Mouse (Mus musculus) frontal cortex, postnatal 14 days (tissue): ENCODE measurements around the gene Atg16l2.

ENCODE experiments used
- DNase-seq, 2 experiments: peaks; one replicate each; pipeline ENCODE4 v3.0.0; 2022; ENCODE audit warnings: low spot score in 2 of 2

The Atg16l2 gene

DNA sequence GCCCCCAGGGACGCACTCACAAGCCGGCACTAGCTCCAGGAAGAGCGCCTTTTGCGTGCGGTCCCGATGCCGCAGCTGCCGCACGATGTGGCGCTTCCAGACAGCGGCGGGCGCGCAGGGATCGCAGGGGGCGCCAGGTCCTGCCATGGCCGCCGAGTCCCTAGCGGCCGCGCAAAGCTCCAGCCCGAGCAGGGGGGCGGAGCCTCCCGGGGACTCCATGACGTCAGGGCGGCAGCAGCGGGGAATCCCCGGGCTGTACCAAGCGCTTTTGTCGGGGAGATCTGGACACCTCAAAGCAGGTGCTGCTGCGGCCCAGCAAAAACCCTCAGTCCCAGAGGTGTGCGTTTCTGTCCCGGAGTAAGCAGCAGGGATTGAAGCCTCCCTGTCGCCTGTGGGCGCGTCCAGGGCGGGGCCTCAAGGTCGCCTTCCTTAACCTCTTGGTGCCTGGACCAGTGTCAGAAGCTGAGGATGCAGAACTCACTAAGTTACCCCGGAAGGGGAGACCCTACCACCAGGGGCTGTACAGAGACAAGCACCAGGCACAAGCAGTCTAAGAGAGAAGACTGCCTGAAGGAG is at the start of gene Atg16l2:
Gene Atg16l2 (minus strand): TSS at position 371 of the 576 bp plus-strand sequence.
- peak; percentile 86 to 89 for DNase-seq

DNA sequence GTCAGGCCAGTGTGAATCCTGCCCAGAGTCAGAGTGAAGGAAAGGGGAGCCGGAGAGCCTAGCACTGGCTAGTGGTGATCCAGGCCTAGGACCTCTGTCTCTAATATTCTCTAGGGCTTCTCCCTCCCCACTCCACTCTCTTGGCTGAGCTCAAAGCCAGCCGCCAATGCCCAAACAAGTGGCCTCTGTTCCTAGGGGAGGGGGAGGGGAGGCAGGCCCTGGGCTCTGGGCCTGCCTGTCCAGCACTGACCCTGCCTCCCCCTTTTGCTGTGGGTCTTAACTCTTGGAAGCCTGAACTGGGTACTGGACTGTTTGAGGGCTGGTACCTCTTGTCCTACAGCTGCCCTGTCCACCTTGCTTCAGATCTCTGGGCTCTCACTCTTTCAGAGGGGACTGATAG is 47.8 kb upstream of the Atg16l2 start:
- peak; percentile 40 to 50 for DNase-seq

DNA sequence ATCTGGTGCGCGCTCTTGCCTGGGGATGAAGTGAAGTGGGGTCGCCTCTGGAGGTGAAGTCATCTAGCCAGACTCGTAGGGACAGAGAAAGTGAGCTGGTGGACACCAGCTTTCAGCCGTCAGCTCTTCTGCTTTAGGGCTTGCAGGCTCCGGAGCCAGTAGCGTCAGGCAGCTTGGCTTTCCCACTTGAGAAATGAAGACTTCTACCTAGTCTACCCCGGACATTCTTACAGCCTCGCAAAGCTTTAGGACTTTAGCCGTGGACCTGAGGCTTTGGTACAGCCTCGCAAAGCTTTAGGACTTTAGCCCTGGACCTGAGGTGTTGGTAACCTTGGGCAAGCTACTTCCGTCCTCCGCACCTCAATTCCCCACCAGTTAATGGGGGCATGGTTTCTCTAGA is 46.3 kb upstream of the Atg16l2 start:
- no peak for DNase-seq

DNA sequence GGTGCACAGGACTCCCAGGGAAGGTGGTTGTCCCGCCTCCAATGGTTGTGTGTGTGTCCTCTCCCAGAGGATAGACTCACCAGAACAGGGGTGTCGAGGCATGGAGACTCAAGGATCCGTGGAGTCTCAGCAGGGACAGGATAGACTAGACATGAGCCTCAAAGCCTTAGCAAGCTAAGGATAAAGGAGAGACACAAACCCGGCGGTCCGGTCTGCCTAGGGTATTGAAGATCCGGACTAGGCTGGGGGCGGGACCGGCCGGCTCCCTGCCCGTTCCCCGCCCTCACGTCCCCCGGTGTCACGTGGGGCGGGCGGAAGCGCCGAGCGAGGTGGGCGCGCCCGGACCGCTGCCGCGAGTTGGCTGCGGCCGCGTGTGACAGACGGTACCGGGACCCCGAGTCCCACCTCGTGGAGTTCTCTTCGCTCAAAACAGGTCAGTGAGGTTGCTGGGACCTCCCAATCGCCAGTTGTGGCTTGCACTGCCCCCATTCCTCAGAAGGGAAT is 45.8 kb upstream of the Atg16l2 start, which contains the start of gene Arap1:
Gene Arap1 (plus strand): TSS at position 301 of the 504 bp plus-strand sequence.
- DNase-seq, result no peak

DNA sequence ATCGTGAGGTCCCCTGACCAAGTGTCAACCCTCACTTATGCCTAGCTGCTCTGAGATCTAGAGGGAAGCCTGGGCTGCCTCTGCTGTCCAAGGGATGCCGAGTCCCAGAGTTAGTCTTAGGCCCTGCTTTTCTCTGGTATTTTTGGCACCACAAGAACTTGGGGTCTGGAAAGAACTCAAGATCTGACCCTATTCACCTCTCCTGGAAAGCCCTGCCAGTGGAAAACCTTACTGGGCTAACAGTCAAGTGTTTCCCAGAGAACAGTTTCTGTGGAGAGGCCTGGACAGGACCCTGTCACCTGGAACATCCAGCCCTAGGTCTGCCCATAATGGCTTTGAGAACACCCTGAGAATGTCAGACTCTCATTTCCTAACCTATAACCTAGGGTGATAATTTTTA is 44.9 kb upstream of the Atg16l2 start:
- DNase-seq, result no peak

DNA sequence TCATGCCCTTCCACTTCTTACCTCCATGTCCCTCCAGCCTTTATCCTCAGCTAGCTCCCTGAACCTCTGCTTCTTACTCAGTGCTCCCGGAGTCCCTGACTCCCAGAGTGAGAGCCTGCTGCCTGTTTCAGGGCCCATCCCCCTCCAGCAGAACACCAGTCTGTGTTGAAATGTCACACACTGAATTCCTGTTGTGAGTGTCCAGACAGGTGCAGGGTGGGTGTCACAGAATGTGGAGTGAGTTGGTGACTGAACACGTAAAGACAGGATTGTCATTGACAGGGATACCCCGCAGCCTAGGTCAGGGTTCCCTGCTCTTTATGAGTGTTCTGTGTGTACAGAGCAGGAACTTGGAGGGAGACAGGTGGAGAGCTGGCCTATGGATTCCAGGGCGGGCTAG is 42.8 kb upstream of the Atg16l2 start:
- no peak for DNase-seq

DNA sequence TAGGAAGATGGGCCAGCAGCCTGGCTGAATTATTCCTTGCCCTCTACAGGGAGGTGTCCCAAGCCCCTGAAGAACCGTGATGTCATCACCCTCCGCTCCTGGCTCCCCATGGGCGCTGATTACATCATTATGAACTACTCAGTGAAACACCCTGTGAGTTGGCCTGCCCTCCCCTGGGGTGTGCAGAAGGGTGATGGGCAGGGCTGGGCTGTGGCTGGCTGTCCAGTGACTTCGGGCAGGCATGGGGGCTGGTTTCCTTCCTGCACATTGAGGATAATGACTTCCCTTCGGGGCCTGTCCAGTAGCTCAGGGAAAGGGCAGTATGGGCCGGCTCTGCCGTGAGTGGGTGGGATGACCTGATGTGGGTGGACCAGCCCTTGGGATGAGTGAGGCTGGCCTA is 41.1 kb upstream of the Atg16l2 start:
- no peak for DNase-seq

DNA sequence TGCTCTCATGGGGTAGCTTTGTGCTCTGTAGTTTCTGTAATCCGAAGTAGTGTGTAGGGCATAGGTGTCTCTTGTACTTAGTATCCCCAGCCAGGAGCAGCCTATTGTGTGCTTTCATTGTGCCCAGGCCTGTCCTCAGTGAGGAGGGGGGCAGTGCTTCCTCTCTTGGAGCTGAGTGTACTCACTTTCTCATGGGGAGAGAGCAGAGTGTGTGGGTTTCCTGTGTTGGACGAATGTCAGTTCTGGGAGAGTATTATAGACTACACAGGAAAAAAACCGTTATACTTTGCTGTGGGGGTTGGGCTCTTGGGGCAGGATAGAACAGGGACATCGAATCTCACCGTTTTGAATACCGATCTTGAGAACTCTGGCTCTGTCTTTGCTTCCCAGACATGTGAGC is 39.4 kb upstream of the Atg16l2 start:
- no peak for DNase-seq

DNA sequence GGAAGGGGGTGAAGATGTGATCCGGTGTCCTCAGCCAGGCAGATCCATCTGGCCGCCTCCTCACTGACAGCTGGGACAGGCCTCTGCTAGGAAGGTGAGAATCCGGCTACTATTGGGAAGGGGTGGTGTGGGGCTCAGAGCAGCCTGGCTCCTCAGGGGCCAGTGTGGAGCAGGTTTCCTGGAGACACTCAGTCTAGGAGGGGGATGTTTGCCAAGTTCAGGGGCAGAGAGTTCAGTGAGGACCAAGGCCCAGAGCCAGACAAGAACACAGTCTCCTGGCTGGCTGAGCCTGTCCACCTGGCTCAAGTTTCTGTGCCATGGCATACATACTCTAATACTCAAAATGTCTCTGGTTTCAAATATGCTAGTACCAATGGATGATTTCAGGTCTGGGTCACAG is 35.4 kb upstream of the Atg16l2 start:
- DNase-seq, result no peak

DNA sequence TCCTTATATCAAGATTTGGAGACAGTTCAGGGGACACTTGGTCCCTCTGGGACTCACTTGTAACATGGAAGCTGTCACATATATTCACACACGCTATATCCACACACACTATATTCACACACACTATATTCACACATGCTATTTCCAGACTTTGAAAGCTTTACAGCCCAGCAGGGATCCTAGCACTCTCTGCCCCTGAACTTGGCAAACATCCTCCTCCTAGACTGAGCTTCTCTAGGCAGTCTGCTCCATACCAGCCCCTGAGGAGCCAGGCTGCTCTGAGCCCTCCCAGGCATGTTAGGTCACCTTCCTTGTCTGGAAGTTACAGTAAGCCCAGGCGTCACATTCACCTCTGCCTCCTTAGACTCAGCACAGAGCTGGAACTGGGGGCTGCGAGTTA is 34.6 kb upstream of the Atg16l2 start:
- DNase-seq, result no peak

DNA sequence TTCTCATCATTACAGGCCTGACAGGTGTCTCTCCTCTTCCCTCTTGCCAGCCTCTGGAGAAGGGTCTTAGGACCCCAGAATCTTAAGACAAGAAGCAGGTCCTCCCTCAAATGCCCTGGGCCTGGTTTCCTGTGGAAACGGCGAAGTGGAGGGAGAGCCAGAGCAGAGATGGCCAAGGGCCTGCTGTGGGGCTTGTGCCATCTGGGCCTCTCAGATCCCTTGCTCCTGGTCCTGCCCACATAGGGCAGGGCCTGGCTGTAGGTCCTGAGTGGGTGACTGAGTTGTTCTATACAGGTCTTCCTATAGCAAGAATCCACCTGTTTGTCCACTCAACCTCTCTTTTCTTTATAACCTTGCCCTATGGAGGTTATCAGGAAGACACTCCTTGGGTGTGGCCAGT is 33.2 kb upstream of the Atg16l2 start:
- DNase-seq, result no peak

DNA sequence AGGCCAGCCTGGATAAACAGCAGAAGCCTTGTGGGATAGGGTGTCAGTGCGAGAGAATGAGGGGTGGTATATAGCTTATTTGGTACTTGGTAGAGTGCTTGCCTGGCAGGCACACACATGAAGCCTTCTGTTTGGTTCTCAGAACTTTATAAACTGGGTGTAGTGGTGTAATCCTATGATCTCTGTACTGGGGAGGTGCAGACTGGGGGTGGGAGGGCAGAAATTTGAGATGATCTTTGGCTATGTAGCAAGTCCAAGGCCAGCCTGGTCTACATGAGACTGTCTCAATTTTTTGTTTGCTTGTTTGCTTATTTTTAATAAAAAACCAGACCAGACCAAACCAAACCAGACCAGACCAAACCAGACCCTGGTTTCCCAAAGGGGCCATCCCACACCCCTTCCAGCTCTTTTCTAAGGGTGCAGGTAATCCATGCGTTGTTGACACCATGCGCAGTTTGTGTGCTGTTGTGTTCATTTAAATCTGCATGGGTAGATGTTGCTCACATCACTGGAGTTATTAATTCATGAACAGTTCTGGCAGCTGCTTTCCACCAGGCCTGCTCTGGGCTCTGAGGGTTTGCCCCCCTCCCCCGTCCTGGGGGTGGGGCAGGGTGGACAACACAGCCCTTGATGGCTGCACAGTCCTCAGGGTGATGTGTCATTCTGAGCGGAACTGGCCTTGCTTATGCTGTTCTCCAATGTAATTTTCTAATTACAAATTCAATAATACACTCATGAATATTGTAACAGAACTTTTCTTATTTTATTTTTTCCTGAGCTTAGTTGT is 30.2 kb upstream of the Atg16l2 start:
- DNase-seq, result no peak

DNA sequence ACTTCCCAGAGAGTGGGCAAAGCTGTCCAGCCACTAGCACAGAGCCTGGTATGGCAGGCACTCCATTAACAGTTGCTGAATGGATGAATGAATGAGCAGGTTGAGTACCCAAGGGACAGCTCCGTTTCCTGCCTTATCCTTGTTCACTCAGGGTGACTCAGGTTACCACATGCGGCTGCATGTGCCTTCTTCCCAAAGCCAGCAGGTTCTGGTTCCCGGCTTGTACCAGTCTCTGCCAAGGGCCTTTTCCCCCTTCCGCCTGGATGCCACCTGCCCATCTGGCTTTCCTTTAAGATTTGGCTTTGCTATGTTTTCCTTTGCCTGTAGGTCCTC is 28.8 kb upstream of the Atg16l2 start:
- no peak for DNase-seq

DNA sequence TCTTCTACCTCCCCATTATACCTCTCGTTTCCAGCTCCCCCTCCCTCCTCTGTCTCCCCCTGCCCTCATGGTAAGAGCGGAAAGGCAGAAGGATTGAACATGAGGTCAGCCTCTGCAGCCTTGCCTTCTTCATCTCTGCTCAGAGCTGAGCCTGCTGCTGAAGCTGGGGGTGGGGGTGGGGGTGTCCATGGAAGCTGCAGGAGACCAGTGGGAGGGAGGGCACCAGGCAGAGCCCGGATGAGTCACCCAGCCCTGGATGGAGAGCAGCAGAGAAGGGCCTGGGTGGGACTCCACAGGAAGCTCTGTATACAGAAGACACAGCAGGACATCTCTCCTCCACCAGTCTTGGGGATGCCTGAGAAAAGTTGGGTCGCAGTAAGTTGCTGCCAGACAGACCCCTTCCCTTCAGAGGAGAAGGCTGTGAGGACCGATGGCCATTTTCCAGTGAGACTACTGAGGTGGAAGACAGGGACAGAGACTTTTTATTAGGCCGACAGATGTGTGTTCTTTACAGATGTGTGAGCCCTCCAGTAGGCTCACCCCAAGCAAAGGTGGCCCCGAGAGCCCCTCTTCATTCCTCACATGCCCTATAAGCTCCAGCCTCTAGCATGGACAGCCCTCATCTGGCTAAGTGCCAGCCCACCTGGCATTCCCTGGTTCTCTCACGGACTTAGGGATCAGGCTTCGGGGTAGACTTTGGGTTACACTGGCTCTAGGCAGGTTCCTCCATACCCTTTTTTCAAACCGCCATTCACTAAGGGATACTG is 28.2 kb upstream of the Atg16l2 start:
- DNase-seq, result no peak

DNA sequence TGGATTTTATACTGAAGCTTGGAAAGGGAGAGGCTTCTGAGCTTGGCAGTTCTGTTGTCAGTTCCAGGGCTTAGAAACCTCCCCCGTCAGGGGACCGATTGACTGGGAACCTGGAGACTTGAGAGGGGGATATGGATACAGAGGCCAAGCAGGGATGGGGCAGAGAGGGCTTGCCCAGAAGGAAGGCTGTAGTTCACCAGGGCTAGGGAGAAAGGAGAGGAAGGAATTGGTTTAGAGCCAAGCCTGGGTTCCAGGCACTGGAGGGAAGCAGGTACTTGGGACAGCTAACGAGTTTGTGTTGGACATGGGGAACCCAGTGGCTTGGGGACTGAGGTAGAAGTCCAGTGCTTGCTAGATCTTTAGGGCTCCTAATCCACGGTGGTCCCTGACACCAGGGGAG is 27.6 kb upstream of the Atg16l2 start:
- DNase-seq, result no peak

DNA sequence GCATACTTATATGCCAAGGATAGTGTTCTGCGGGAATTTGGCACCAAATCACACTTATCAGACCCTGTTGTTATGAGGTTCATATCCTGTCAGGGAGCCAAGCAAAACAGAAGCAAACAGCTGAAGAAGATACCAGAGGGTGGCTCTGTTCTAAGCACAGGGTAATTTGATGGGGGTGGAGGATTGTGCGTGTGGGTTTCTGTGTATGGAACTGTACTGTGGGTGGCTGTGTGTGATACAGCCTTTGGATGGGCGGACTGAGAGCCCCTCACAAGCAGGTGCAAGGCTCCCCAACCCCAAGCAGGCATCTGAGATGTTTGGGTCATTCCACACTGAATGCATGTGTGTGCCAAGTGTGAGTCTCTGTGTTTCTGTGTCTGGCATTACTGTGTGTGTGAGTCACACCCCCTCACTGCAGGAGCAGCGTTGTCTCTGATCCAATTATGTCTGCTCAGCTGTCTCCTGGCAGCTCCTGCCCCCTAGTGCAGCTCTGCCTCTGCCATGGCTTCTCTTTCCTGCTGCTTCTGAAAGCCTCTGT is 26.6 kb upstream of the Atg16l2 start:
- DNase-seq, result peak in 1 of 2 experiments; percentile 46

DNA sequence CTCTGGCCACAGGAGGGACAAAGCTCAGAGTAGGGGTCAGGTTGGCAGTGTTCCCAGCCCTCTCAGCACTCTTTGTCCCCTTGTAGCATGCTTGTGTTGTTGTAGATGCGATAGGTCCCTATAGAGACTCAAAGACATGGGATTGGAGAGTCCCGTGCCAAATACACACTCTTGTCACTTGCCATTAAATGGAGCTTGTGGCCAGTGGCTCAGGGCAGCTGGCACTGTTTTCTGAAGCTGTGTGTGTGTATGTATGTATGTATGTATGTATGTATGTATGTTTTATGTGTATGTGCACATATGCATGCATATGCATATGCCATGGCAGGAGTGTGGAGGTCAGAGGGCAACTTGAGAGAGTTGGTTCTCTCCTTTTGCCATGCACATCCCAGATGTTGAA is 25.7 kb upstream of the Atg16l2 start:
- DNase-seq, result no peak

DNA sequence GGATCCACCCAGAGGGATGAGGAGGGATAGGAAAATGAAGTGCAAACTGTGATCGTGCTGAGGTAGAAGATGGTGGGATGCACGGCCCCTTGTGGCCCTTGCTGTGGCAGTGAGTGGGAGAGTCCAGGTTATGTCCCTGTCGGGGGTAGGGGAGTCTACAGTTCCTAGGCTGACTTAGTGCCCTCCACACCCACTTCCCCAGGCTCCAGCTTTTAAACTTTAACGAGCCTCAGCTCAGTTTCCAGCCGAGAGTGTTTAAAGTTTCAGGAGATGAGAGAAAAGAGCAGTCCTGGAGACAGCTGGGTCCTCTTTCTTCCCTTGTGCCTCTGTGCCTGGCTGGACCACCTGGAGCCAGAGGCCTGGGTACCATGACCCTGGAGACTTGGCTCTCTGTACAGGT is 25.2 kb upstream of the Atg16l2 start:
- no peak for DNase-seq

DNA sequence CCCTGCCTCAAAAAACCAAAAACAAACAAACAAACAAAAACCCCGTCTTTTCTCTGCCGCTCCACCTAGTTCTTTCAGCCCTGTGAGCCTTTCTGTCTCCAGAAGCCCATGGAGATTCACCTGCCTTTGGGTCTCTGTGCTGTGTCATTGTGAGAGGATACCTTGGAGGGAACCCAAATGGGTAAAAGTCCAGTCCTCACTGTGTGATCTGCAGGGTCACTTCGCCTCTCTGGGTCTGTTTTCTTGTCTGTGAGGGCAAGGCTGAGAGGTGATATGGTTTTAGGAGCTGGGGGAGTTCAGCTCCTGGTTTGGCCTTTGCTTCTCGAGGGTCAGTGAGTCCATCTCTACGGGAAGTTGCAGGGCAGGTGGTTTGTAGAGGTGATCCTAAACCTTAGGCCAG is 24.0 kb upstream of the Atg16l2 start:
- no peak for DNase-seq

DNA sequence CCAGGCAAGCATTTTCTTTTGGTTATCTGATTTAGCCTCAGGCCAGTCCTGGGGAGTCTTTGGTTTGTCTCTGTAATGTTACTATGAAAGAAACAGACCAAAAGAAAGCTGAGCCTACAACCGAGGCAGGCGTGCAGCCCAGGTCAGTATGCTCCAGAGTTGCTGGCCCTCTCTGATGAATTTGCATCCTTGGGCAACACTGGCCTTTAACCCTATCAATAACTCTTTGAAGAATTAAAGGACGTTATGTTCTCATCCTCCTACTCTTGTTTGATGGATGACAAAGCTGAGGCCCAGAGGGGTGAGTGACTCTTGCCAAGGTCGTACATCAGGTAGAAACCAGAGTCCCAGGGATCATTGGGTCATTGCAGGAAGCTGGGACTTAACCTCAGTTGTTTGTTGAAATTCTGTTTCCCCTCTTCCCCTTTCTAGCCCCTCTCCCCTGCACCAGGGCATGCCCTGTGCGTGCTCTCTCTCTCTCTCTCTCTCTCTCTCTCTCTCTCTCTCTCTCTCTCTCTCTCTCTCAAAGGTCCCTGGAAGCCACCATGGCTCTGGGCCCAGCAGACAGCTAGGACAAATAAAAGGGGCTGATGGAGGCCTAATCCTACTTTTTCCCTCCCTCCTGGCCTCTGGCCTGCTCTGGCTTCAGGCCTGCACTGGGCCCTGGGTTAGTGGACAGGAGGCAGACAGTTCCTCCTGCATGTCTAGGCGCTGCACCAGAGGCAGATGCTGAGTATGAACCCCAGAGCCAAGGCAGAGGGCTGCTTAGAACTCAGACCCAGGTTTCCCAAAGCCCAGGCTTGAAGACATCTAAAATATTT is 22.3 kb upstream of the Atg16l2 start:
- no peak for DNase-seq

DNA sequence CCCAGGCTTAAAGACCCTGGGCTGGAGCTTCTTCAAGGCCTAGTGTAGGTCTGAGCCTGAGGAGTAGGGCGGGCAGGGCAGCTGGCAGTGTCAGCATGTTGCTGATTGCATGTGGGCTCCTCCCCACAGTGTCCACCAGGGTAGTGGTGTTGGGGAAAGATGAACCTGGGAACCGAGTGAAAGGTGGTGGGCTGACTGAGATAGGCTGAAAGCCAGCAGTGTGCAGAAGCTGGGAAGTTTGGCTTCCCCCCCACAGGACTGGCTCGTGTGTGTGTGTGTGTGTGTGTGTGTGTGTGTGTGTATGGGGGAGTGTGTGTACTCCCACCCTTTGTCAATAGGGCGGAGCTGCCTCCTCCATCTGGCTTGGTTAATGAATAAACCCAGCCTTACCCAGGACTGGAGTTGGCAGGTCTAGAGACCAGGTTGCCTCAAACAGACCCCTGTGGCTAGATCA is 21.1 kb upstream of the Atg16l2 start:
- no peak for DNase-seq
